Mouse (Mus musculus): ENCODE data around the gene Bax.

Gene Bax

GRCm38 (mm10) chr7:45413864-45414739 is 52.6 kb downstream of the Bax start:
- no peak for DNase-seq (ENCODE audit: low spot score)

GRCm38 (mm10) chr7:45413113-45413863 is 53.4 kb downstream of the Bax start, which contains the start of gene Ntf5:
Gene Ntf5 (plus strand): TSS chr7:45413695.
- peak; percentile 38 for DNase-seq (ENCODE audit: low spot score)

- DNase-seq (ENCODE audit: low spot score), result no peak
These were observed 54.3 kb downstream of the Bax start for GRCm38 (mm10) chr7:45412421-45412820.
